Mouse (Mus musculus) liver, embryonic 14.5 days (tissue): ENCODE measurements at regions not wholly inside any gene's neighbourhood (a gene's known extent, or its start where the extent isn't known, plus 50 kb on each side); places are given as distances from the start of the nearest gene placed in this dataset.
A peak's percentile ranks its signal among the peaks of the same experiment; 100 is the strongest.
"Not testable (repeated sequence)": the region's sequence is repeated elsewhere in the genome, so short reads cannot be mapped to it uniquely, and the experiment has no call there.

Source experiments
- ATAC-seq: fragments of 200-750 bp; cut with Nextera tagmentation; 2 replicates; pipeline ENCODE4 v1.8.0; 2017; ENCODE audit warnings: moderate number of reproducible peaks, mild to moderate bottlenecking, moderate library complexity; ENCODE audit not compliant: insufficient read depth
- DNase-seq, 3 experiments: peaks; one replicate each; pipeline ENCODE4 v3.0.0-alpha.2; 2012 to 2013; ENCODE audit warnings: low read depth in 3 of 3, low spot score in 3 of 3
- H3K27ac ChIP-seq: fragments of 300-500 bp; sonication (generic); 2 replicates; pipeline ENCODE4 v1.5.1; 2014; ENCODE audit warnings: moderate library complexity, mild to moderate bottlenecking, control low read depth, inconsistent platforms
- H3K27me3 ChIP-seq: fragments of 300-500 bp; sonication (generic); 2 replicates; pipeline ENCODE4 v1.6.1; 2014; ENCODE audit warnings: mild to moderate bottlenecking, low read length, moderate library complexity; ENCODE audit not compliant: control insufficient read depth, insufficient read depth
- H3K36me3 ChIP-seq: fragments of 300-500 bp; sonication (generic); replicated peaks from 2 replicates; pipeline ENCODE4 v1.6.1; 2014; ENCODE audit warnings: low read depth; ENCODE audit not compliant: control insufficient read depth, insufficient read depth
- H3K4me1 ChIP-seq, 2 experiments: fragments of 200-500 bp in 1 of 2; fragments of 300-500 bp in 1 of 2; sonication (generic) in 1 of 2; replicated peaks; 2 replicates each; pipeline ENCODE4 v1.6.1; 2012 to 2014; ENCODE audit warnings: antibody characterized with exemption in 1 of 2, inconsistent platforms in 1 of 2, low read length in 1 of 2; ENCODE audit not compliant: control insufficient read depth in 2 of 2, insufficient read depth in 2 of 2
- H3K4me2 ChIP-seq: fragments of 300-500 bp; sonication (generic); 2 replicates; pipeline ENCODE4 v1.6.1; 2014; ENCODE audit warnings: low read depth, mild to moderate bottlenecking, control low read depth, moderate library complexity
- H3K4me3 ChIP-seq, 2 experiments: fragments of 200-500 bp in 1 of 2; fragments of 300-500 bp in 1 of 2; sonication (generic) in 1 of 2; 2 replicates each; pipeline ENCODE4 v1.5.1; 2012 to 2014; ENCODE audit warnings: low read depth in 2 of 2, low read length in 2 of 2, mild to moderate bottlenecking in 2 of 2, control low read depth in 1 of 2, inconsistent platforms in 1 of 2, moderate library complexity in 1 of 2; ENCODE audit not compliant: insufficient read depth in 1 of 2
- H3K9ac ChIP-seq: fragments of 300-500 bp; sonication (generic); replicated peaks from 2 replicates; pipeline ENCODE4 v1.6.1; 2014; ENCODE audit warnings: mild to moderate bottlenecking, control low read depth, moderate library complexity
- H3K9me3 ChIP-seq: fragments of 300-500 bp; sonication (generic); 2 replicates; pipeline ENCODE4 v1.6.1; 2016; ENCODE audit warnings: low read length, mixed read lengths; ENCODE audit not compliant: control insufficient read depth
- CTCF ChIP-seq: IDR thresholded peaks from 2 replicates; pipeline ENCODE4 v1.5.1; 2016; ENCODE audit warnings: antibody characterized with exemption, low read depth, control low read depth
- EP300 ChIP-seq: IDR thresholded peaks from 2 replicates; pipeline ENCODE4 v1.6.1; 2016; ENCODE audit warnings: antibody characterized with exemption, low read depth
- WGBS: fragments of 180-500 bp; shearing (Covaris S2); extraction: QIAGEN DNeasy Blood & Tissue Kit; methylation state at CpG from one replicate; pipeline ENCODE4 v1.1.7; 2014; ENCODE audit not compliant: insufficient replicate concordance; 5-methylcytosine and 5-hydroxymethylcytosine counted together

GRCm38 (mm10) chr8:19588715-19589114 lies 93.8 kb downstream of the Defb7 start:
- H3K4me2 ChIP-seq, result no peak overlapping the region
- H3K36me3 ChIP-seq, result no peaks in the 10 kb centered on the region
- no peaks in the 10 kb centered on the region for H3K9me3 ChIP-seq
- no peaks in the 10 kb centered on the region for H3K4me1 ChIP-seq
- WGBS, result 52% methylated on average over 5 of the region's 5 CpGs
- TF ChIP-seq EP300 (no peak), CTCF (peak; percentile 49)
- ATAC-seq (no peak), DNase-seq (no peak)
- H3K4me3 ChIP-seq, result no peak overlapping the region
- H3K27ac ChIP-seq, result no peak overlapping the region
- no peak overlapping the region for H3K9ac ChIP-seq
- H3K27me3 ChIP-seq, result no peaks in the 10 kb centered on the region

GRCm38 (mm10) chr8:19601542-19601941 lies 106.6 kb downstream of the Defb7 start:
- not testable (repeated sequence) for H3K4me2 ChIP-seq, H3K9me3 ChIP-seq, DNase-seq, H3K4me3 ChIP-seq, H3K27ac ChIP-seq, H3K4me1 ChIP-seq, ATAC-seq, H3K27me3 ChIP-seq, H3K36me3 ChIP-seq, H3K9ac ChIP-seq
- WGBS, result 55% methylated on average over 4 of the region's 4 CpGs

- Histone ChIP-seq H3K9me3 (no peaks in the 10 kb centered on the region), H3K4me3 (no peak overlapping the region), H3K27ac (no peak overlapping the region), H3K9ac (no peak overlapping the region), H3K4me2 (no peak overlapping the region), H3K4me1 (no peaks in the 10 kb centered on the region), H3K36me3 (no peaks in the 10 kb centered on the region), H3K27me3 (no peaks in the 10 kb centered on the region)
- no peak for ATAC-seq
- WGBS, result 64% methylated on average over 5 of the region's 5 CpGs
- no peak for DNase-seq
- no peak for TF ChIP-seq EP300
- TF ChIP-seq CTCF, result no peak
Observed at GRCm38 (mm10) chr8:19606586-19606985, 111.7 kb downstream of the Defb7 start.

GRCm38 (mm10) chr8:19627514-19627913 lies 101.9 kb upstream of the 4930467E23Rik start:
- Histone ChIP-seq H3K27me3 (no peaks in the 10 kb centered on the region), H3K4me3 (no peak overlapping the region), H3K4me1 (no peaks in the 10 kb centered on the region), H3K4me2 (no peak overlapping the region), H3K9ac (no peak overlapping the region), H3K27ac (no peak overlapping the region), H3K36me3 (no peaks in the 10 kb centered on the region), H3K9me3 (no peaks in the 10 kb centered on the region)
- WGBS, result 63% methylated on average over 8 of the region's 8 CpGs
- TF ChIP-seq CTCF (no peak), EP300 (no peak)
- DNase-seq, result no peak
- ATAC-seq, result no peak

- ATAC-seq, DNase-seq, H3K36me3 ChIP-seq, H3K9ac ChIP-seq, H3K27ac ChIP-seq, H3K27me3 ChIP-seq, H3K4me3 ChIP-seq, H3K4me2 ChIP-seq, H3K9me3 ChIP-seq, H3K4me1 ChIP-seq: not testable (repeated sequence)
- 58% methylated on average over 1 of the region's 1 CpGs for WGBS
Observed at GRCm38 (mm10) chr8:19648591-19648990, 80.8 kb upstream of the 4930467E23Rik start.
